Mouse (Mus musculus): ENCODE data around the gene 1110002E22Rik.

DNA sequence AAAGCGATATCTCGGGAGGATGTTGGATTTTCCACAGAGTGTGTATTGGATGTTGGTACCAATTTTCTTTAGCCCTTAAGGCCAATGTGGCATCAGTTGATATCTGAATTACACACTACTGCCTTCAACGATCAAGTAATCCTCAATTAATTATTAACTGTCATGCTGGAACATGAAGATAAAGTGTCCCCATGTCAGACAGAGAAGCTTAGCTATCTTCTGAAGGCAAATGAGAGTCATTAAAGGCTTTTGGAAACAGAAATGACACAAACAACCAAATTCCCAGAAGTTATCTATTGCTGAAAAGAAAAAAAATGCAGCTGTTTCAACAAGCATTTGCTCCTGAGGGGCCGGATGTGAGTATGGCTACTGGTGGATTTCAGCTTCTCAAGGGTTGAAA lies 42.8 kb upstream of the 1110002E22Rik start:
- TF ChIP-seq EP300 (IDR thresholded peaks at IDR 0.05; ENCODE audit: low read depth): no peak
- TF ChIP-seq CTCF (IDR thresholded peaks at IDR 0.05; ENCODE audit: low read depth): no peak

Data from liver, embryonic 14.5 days (tissue).